Mouse (Mus musculus) neural tube, embryonic 14.5 days (tissue): ENCODE data around the gene Cul7. TPM values are rescaled to one million over a fixed set of nuclear protein-coding genes. Genes with fewer than 3 reads are reported as not detected.
A peak's percentile ranks its signal among the peaks of the same experiment; 100 is the strongest.

Source experiments
- ATAC-seq: fragments of 200-750 bp; cut with Nextera tagmentation; 2 replicates; pipeline ENCODE4 v1.8.0; 2017; ENCODE audit warnings: low read depth, mild to moderate bottlenecking, moderate TSS enrichment, moderate library complexity
- H3K27ac ChIP-seq: fragments of 300-500 bp; sonication (generic); 2 replicates; pipeline ENCODE4 v1.5.1; 2014; ENCODE audit warnings: low read depth, mild to moderate bottlenecking, control low read depth, low read length, moderate library complexity, mixed read lengths
- H3K27me3 ChIP-seq: fragments of 300-500 bp; sonication (generic); 2 replicates; pipeline ENCODE4 v1.6.1; 2014; ENCODE audit warnings: low read length; ENCODE audit not compliant: control insufficient read depth, insufficient read depth
- H3K36me3 ChIP-seq: fragments of 300-500 bp; sonication (generic); 2 replicates; pipeline ENCODE4 v1.6.1; 2014; ENCODE audit warnings: low read length, mixed read lengths; ENCODE audit not compliant: control insufficient read depth, insufficient read depth
- H3K4me1 ChIP-seq: fragments of 300-500 bp; sonication (generic); 2 replicates; pipeline ENCODE4 v1.6.1; 2014; ENCODE audit warnings: low read length; ENCODE audit not compliant: control insufficient read depth, insufficient read depth
- H3K4me2 ChIP-seq: fragments of 300-500 bp; sonication (generic); 2 replicates; pipeline ENCODE4 v1.6.1; 2014; ENCODE audit warnings: mild to moderate bottlenecking, low read depth, low read length, control low read depth
- H3K4me3 ChIP-seq: fragments of 300-500 bp; sonication (generic); 2 replicates; pipeline ENCODE4 v1.5.1; 2014; ENCODE audit warnings: low read depth, low read length, control low read depth, mixed read lengths
- H3K9ac ChIP-seq: fragments of 300-500 bp; sonication (generic); replicated peaks from 2 replicates; pipeline ENCODE4 v1.6.1; 2014; ENCODE audit warnings: low read depth, mild to moderate bottlenecking, control low read depth, low read length, mixed read lengths
- H3K9me3 ChIP-seq: fragments of 300-500 bp; sonication (generic); 2 replicates; pipeline ENCODE4 v1.6.1; 2016; ENCODE audit warnings: low read length; ENCODE audit not compliant: control insufficient read depth
- WGBS: fragments of 180-500 bp; shearing (Covaris S2); extraction: QIAGEN DNeasy Blood & Tissue Kit; methylation state at CpG from one replicate; pipeline ENCODE4 v1.1.7; 2014; 5-methylcytosine and 5-hydroxymethylcytosine counted together
- polyA plus RNA-seq: library from polyadenylated mRNA; unstranded; fragments of >200 nt; fragmentation: Nextera tagmentation; extraction: Ambion mirVana; gene quantifications from 2 replicates; pipeline ENCODE4 v1.2.1, GENCODE M21; 2014

Gene Cul7
- polyA plus RNA-seq, 1 experiment from 2014 or later = 30.1 TPM

- Histone ChIP-seq H3K27me3 (no peaks in the 10 kb centered on the region), H3K36me3 (peaks cover 31% of the 10 kb centered on the region), H3K9ac (peak overlapping the region; percentile 82; the same call in 1 of the 2 replicates), H3K4me2 (peak overlapping the region; percentile 89), H3K27ac (no peak overlapping the region), H3K4me1 (peaks cover 23% of the 10 kb centered on the region), H3K4me3 (peak overlapping the region; percentile 50; the same call in 1 of the 2 replicates), H3K9me3 (no peaks in the 10 kb centered on the region)
- WGBS = 80% methylated on average over 20 of the region's 20 CpGs
- ATAC-seq = no peak
Observed at GRCm38 (mm10) chr17:46651755-46652547, 1.8 kb downstream of the Cul7 start.

GRCm38 (mm10) chr17:46656054-46656453 is 5.9 kb downstream of the Cul7 start:
- no peak for ATAC-seq
- H3K9ac ChIP-seq = no peak overlapping the region
- H3K9me3 ChIP-seq = no peaks in the 10 kb centered on the region
- H3K4me1 ChIP-seq = peaks cover 12% of the 10 kb centered on the region
- H3K4me3 ChIP-seq = no peak overlapping the region
- H3K4me2 ChIP-seq = no peak overlapping the region
- 85% methylated on average over 6 of the region's 6 CpGs for WGBS
- H3K36me3 ChIP-seq = peaks cover 63% of the 10 kb centered on the region
- no peaks in the 10 kb centered on the region for H3K27me3 ChIP-seq
- H3K27ac ChIP-seq = no peak overlapping the region

GRCm38 (mm10) chr17:46661351-46661750 is 11.2 kb downstream of the Cul7 start:
- Histone ChIP-seq H3K27me3 (no peaks in the 10 kb centered on the region), H3K36me3 (peaks cover 76% of the 10 kb centered on the region)
- WGBS = 97% methylated on average over 9 of the region's 9 CpGs

GRCm38 (mm10) chr17:46661981-46662380 is 11.8 kb downstream of the Cul7 start:
- no peaks in the 10 kb centered on the region for H3K27me3 ChIP-seq
- H3K9ac ChIP-seq = no peak overlapping the region
- no peaks in the 10 kb centered on the region for H3K9me3 ChIP-seq
- no peak overlapping the region for H3K4me3 ChIP-seq
- no peaks in the 10 kb centered on the region for H3K4me1 ChIP-seq
- H3K4me2 ChIP-seq = no peak overlapping the region
- WGBS = 90% methylated on average over 12 of the region's 12 CpGs
- H3K36me3 ChIP-seq = peaks cover 70% of the 10 kb centered on the region
- H3K27ac ChIP-seq = no peak overlapping the region
- no peak for ATAC-seq

More at GRCm38 (mm10) chr17:46661351-46661750, 11.2 kb downstream of the Cul7 start:
- H3K4me1 ChIP-seq = no peaks in the 10 kb centered on the region
- H3K4me3 ChIP-seq = no peak overlapping the region
- no peak overlapping the region for H3K4me2 ChIP-seq
- H3K27ac ChIP-seq = no peak overlapping the region
- H3K9me3 ChIP-seq = no peaks in the 10 kb centered on the region
- no peak for ATAC-seq
- H3K9ac ChIP-seq = no peak overlapping the region

GRCm38 (mm10) chr17:46662730-46663129 is 12.6 kb downstream of the Cul7 start:
- H3K9me3 ChIP-seq = no peaks in the 10 kb centered on the region
- H3K4me1 ChIP-seq = no peaks in the 10 kb centered on the region
- H3K9ac ChIP-seq = no peak overlapping the region
- no peak overlapping the region for H3K4me2 ChIP-seq
- H3K27ac ChIP-seq = no peak overlapping the region
- no peak overlapping the region for H3K4me3 ChIP-seq
- WGBS = 91% methylated on average over 5 of the region's 5 CpGs
- H3K36me3 ChIP-seq = peaks cover 67% of the 10 kb centered on the region
- no peak for ATAC-seq
- no peaks in the 10 kb centered on the region for H3K27me3 ChIP-seq

GRCm38 (mm10) chr17:46667712-46668111 is 17.6 kb downstream of the Cul7 start:
- Histone ChIP-seq H3K4me1 (no peaks in the 10 kb centered on the region), H3K4me3 (no peak overlapping the region), H3K27me3 (no peaks in the 10 kb centered on the region), H3K36me3 (peaks cover 46% of the 10 kb centered on the region), H3K4me2 (no peak overlapping the region), H3K9me3 (no peaks in the 10 kb centered on the region), H3K9ac (no peak overlapping the region), H3K27ac (no peak overlapping the region)
- 92% methylated on average over 16 of the region's 16 CpGs for WGBS
- ATAC-seq = no peak

GRCm38 (mm10) chr17:46669911-46670310 is 19.8 kb downstream of the Cul7 start:
- Histone ChIP-seq H3K27me3 (no peaks in the 10 kb centered on the region), H3K9ac (no peak overlapping the region), H3K4me3 (no peak overlapping the region), H3K4me1 (peaks cover 11% of the 10 kb centered on the region; the same call in 1 of the 2 replicates), H3K9me3 (no peaks in the 10 kb centered on the region), H3K4me2 (no peak overlapping the region), H3K27ac (no peak overlapping the region), H3K36me3 (peaks cover 24% of the 10 kb centered on the region)
- WGBS = 99% methylated on average over 10 of the region's 10 CpGs
- ATAC-seq = no peak

GRCm38 (mm10) chr17:46673850-46674529 is 23.9 kb downstream of the Cul7 start, which contains the start of gene Rrp36:
TSS of gene Rrp36 (minus strand) at chr17:46674352.
- peak within 1 kb of the TSS; percentile 78 for H3K4me3 ChIP-seq
- H3K9ac ChIP-seq = peak within 1 kb of the TSS; percentile 68
- H3K4me2 ChIP-seq = peak within 1 kb of the TSS; percentile 95
- ATAC-seq = peak; percentile 95
- H3K36me3 ChIP-seq = peaks cover 44% of the 10 kb centered on the region
- peaks cover 14% of the 10 kb centered on the region for H3K4me1 ChIP-seq
- no peaks in the 10 kb centered on the region for H3K9me3 ChIP-seq
- H3K27me3 ChIP-seq = no peaks in the 10 kb centered on the region
- under 1% methylated on average over 43 of the region's 43 CpGs for WGBS
- H3K27ac ChIP-seq = peak within 1 kb of the TSS; percentile 57
